Mouse (Mus musculus): ENCODE measurements around the gene Dnaja4. TPM values are rescaled to one million over a fixed set of nuclear protein-coding genes. Genes with fewer than 3 reads are reported as not detected.
A peak's percentile ranks its signal among the peaks of the same experiment; 100 is the strongest.

Gene Dnaja4
- polyA plus RNA-seq (2015; fragmentation: Nextera tagmentation; extraction: Ambion mirVana) = 6.5 and 6.9 TPM in 2 replicates

DNA sequence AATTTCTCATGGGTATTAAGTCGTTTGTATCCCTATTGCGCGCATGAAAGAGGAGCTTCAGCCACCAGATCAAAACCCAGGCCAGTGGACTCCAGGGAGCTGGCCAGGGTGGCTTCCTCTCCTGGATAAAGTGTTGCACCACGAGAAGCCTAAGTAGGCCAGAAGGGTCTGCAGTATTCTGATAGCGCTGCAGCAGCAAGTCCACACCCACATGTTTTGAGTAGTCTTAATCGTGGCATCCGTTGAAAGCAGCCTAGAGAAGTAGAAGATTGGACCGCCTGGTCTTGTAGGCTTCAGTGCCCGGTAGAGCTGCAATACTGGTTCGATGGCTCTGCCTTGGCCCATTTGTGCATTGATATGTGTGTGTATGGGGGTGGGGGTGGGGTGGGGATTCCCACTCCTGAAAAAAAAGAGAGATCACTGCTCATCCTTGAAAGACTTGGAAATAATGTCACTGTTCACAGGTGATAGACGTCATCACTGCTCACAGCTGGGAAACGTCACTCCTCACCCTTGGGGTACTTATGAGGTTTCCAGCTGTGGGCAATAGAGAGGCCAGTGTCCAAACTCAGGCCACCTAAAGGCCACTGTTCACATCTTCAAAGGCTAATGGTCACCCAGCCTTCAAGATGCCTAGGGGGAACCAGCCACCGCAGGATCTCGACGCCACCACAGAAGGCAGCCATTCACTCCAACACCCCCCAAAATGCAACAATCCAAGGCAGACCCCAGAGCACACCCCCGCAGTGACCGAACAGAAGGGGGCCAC, at the start of gene Dnaja4:
Gene Dnaja4 (plus strand): TSS at position 556 of the 769 bp plus-strand sequence.
- H3K9ac ChIP-seq (replicated peaks; ENCODE audit: low read depth, low read length) = peak within 1 kb of the TSS; percentile 82
- H3K36me3 ChIP-seq (ENCODE audit: control insufficient read depth, insufficient read depth) = no peaks in the 10 kb centered on the region
- H3K27ac ChIP-seq (ENCODE audit: low read length) = no peak within 1 kb of the TSS
- peak within 1 kb of the TSS; percentile 76 for H3K4me3 ChIP-seq (replicated peaks; ENCODE audit: low read length)
- ATAC-seq = no peak
- peak within 1 kb of the TSS; percentile 66 for H3K4me2 ChIP-seq (ENCODE audit: low read length)
- WGBS = 71% methylated on average over 17 of the region's 17 CpGs
- no peaks in the 10 kb centered on the region for H3K27me3 ChIP-seq (replicated peaks; ENCODE audit: control insufficient read depth, insufficient read depth, low read length)
- no peaks in the 10 kb centered on the region for H3K9me3 ChIP-seq (ENCODE audit: control insufficient read depth, low read length)
- peaks cover 11% of the 10 kb centered on the region for H3K4me1 ChIP-seq (replicated peaks; ENCODE audit: control insufficient read depth, insufficient read depth, low read length)

DNA sequence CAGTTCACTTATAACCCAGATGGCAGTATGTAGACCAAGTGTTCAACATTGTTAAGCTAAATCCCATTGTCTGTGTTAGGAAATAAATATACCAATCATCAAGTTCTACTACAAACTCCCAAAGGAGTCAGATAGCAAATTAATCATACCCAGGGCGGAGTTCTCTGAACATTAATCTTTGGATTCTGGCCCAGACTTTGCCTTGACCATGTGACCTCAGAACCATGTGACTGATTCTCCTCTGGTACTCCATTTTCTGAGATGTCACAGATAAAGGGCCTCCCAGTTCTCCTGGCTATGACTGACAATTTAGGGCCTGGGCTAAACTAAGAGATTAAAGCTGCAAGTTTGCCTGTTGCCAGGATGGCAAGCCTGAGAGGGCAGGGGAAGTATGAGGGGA, 49.3 kb upstream of the Dnaja4 start:
- no peak overlapping the region for H3K27ac ChIP-seq (ENCODE audit: low read length)
- H3K9ac ChIP-seq (replicated peaks; ENCODE audit: low read depth, low read length) = no peak overlapping the region
- H3K9me3 ChIP-seq (ENCODE audit: control insufficient read depth, low read length) = no peaks in the 10 kb centered on the region
- no peak overlapping the region for H3K4me2 ChIP-seq (ENCODE audit: low read length)
- H3K36me3 ChIP-seq (ENCODE audit: control insufficient read depth, insufficient read depth) = no peaks in the 10 kb centered on the region
- WGBS = 80% methylated on average over 1 of the region's 1 CpGs
- no peak for ATAC-seq
- no peaks in the 10 kb centered on the region for H3K27me3 ChIP-seq (replicated peaks; ENCODE audit: control insufficient read depth, insufficient read depth, low read length)
- no peaks in the 10 kb centered on the region for H3K4me1 ChIP-seq (replicated peaks; ENCODE audit: control insufficient read depth, insufficient read depth, low read length)
- H3K4me3 ChIP-seq (replicated peaks; ENCODE audit: low read length) = no peak overlapping the region

- no peaks in the 10 kb centered on the region for H3K36me3 ChIP-seq (ENCODE audit: control insufficient read depth, insufficient read depth)
- no peak for ATAC-seq
- no peak overlapping the region for H3K27ac ChIP-seq (ENCODE audit: low read length)
- H3K9ac ChIP-seq (replicated peaks; ENCODE audit: low read depth, low read length) = no peak overlapping the region
- no peaks in the 10 kb centered on the region for H3K4me1 ChIP-seq (replicated peaks; ENCODE audit: control insufficient read depth, insufficient read depth, low read length)
- no peaks in the 10 kb centered on the region for H3K9me3 ChIP-seq (ENCODE audit: control insufficient read depth, low read length)
- H3K4me2 ChIP-seq (ENCODE audit: low read length) = no peak overlapping the region
- no peaks in the 10 kb centered on the region for H3K27me3 ChIP-seq (replicated peaks; ENCODE audit: control insufficient read depth, insufficient read depth, low read length)
- WGBS = 86% methylated on average over 2 of the region's 2 CpGs
- H3K4me3 ChIP-seq (replicated peaks; ENCODE audit: low read length) = no peak overlapping the region
These were observed 45.9 kb upstream of the Dnaja4 start for GRCm38 (mm10) chr9:54652778-54653177.

DNA sequence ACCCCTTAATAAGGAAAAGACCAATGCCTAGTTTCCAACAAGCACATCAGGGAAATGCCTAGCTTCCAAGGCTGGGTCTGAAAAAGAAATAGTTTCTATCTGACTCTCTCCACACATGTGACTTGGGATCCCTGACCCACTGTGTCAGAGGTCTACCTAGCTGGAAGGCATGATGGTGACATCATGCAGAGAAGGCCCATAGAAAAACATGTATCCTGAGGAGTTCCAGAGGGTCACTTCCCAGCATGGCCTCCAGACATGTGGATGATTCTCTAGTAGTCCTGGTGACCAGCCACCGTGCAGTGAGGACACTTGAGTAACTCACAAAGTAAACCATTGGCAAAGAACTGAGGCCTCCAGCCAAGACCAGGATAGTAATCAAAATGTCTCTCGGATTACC, 42.8 kb upstream of the Dnaja4 start:
- ATAC-seq = no peak
- Histone ChIP-seq H3K9ac (replicated peaks; ENCODE audit: low read depth, low read length) (no peak overlapping the region), H3K4me2 (ENCODE audit: low read length) (no peak overlapping the region), H3K9me3 (ENCODE audit: control insufficient read depth, low read length) (no peaks in the 10 kb centered on the region), H3K4me1 (replicated peaks; ENCODE audit: control insufficient read depth, insufficient read depth, low read length) (no peaks in the 10 kb centered on the region), H3K27me3 (replicated peaks; ENCODE audit: control insufficient read depth, insufficient read depth, low read length) (no peaks in the 10 kb centered on the region), H3K36me3 (ENCODE audit: control insufficient read depth, insufficient read depth) (no peaks in the 10 kb centered on the region), H3K27ac (ENCODE audit: low read length) (no peak overlapping the region), H3K4me3 (replicated peaks; ENCODE audit: low read length) (no peak overlapping the region)
- WGBS = 78% methylated on average over 2 of the region's 2 CpGs

- Histone ChIP-seq H3K4me2 (ENCODE audit: low read length) (no peak overlapping the region), H3K27me3 (replicated peaks; ENCODE audit: control insufficient read depth, insufficient read depth, low read length) (no peaks in the 10 kb centered on the region), H3K4me1 (replicated peaks; ENCODE audit: control insufficient read depth, insufficient read depth, low read length) (peaks cover 4% of the 10 kb centered on the region), H3K9me3 (ENCODE audit: control insufficient read depth, low read length) (no peaks in the 10 kb centered on the region), H3K4me3 (replicated peaks; ENCODE audit: low read length) (no peak overlapping the region), H3K9ac (replicated peaks; ENCODE audit: low read depth, low read length) (no peak overlapping the region), H3K36me3 (ENCODE audit: control insufficient read depth, insufficient read depth) (no peaks in the 10 kb centered on the region), H3K27ac (ENCODE audit: low read length) (no peak overlapping the region)
- ATAC-seq = no peak
- WGBS = 81% methylated on average over 6 of the region's 6 CpGs
These were observed 42.3 kb upstream of the Dnaja4 start for GRCm38 (mm10) chr9:54656402-54656801.

- Histone ChIP-seq H3K9ac (replicated peaks; ENCODE audit: low read depth, low read length) (no peak overlapping the region), H3K27me3 (replicated peaks; ENCODE audit: control insufficient read depth, insufficient read depth, low read length) (no peaks in the 10 kb centered on the region), H3K4me2 (ENCODE audit: low read length) (no peak overlapping the region), H3K4me3 (replicated peaks; ENCODE audit: low read length) (no peak overlapping the region), H3K4me1 (replicated peaks; ENCODE audit: control insufficient read depth, insufficient read depth, low read length) (peaks cover 15% of the 10 kb centered on the region), H3K27ac (ENCODE audit: low read length) (no peak overlapping the region), H3K9me3 (ENCODE audit: control insufficient read depth, low read length) (no peaks in the 10 kb centered on the region), H3K36me3 (ENCODE audit: control insufficient read depth, insufficient read depth) (no peaks in the 10 kb centered on the region)
- 81% methylated on average over 6 of the region's 6 CpGs for WGBS
- ATAC-seq = no peak
These were observed 39.9 kb upstream of the Dnaja4 start for GRCm38 (mm10) chr9:54658773-54659172.

- Histone ChIP-seq H3K4me3 (replicated peaks; ENCODE audit: low read length) (peak within 1 kb of the TSS; percentile 9; the same call in 1 of the 2 replicates), H3K36me3 (ENCODE audit: control insufficient read depth, insufficient read depth) (no peaks in the 10 kb centered on the region), H3K9ac (replicated peaks; ENCODE audit: low read depth, low read length) (peak within 1 kb of the TSS; percentile 29; the same call in 1 of the 2 replicates), H3K27me3 (replicated peaks; ENCODE audit: control insufficient read depth, insufficient read depth, low read length) (no peaks in the 10 kb centered on the region), H3K4me2 (ENCODE audit: low read length) (peak within 1 kb of the TSS; percentile 35), H3K9me3 (ENCODE audit: control insufficient read depth, low read length) (no peaks in the 10 kb centered on the region), H3K27ac (ENCODE audit: low read length) (peak within 1 kb of the TSS; percentile 49), H3K4me1 (replicated peaks; ENCODE audit: control insufficient read depth, insufficient read depth, low read length) (peaks cover 15% of the 10 kb centered on the region)
- WGBS = 2% methylated on average over 10 of the region's 10 CpGs
- peak; percentile 87 for ATAC-seq
These were observed 36.9 kb upstream of the Dnaja4 start, which contains the start of gene Acsbg1 for GRCm38 (mm10) chr9:54661605-54662377. Gene Acsbg1 (minus strand): TSS chr9:54661870.

GRCm38 (mm10) chr9:54664358-54664757, 34.3 kb upstream of the Dnaja4 start:
- 70% methylated on average over 9 of the region's 9 CpGs for WGBS

GRCm38 (mm10) chr9:54666116-54666515, 32.6 kb upstream of the Dnaja4 start:
- Histone ChIP-seq H3K27me3 (replicated peaks; ENCODE audit: control insufficient read depth, insufficient read depth, low read length) (no peaks in the 10 kb centered on the region), H3K4me1 (replicated peaks; ENCODE audit: control insufficient read depth, insufficient read depth, low read length) (peaks cover 18% of the 10 kb centered on the region), H3K27ac (ENCODE audit: low read length) (no peak overlapping the region), H3K4me2 (ENCODE audit: low read length) (no peak overlapping the region), H3K4me3 (replicated peaks; ENCODE audit: low read length) (no peak overlapping the region), H3K36me3 (ENCODE audit: control insufficient read depth, insufficient read depth) (no peaks in the 10 kb centered on the region), H3K9me3 (ENCODE audit: control insufficient read depth, low read length) (no peaks in the 10 kb centered on the region), H3K9ac (replicated peaks; ENCODE audit: low read depth, low read length) (no peak overlapping the region)
- no peak for ATAC-seq
- WGBS = 95% methylated on average over 3 of the region's 3 CpGs

More at GRCm38 (mm10) chr9:54664358-54664757, 34.3 kb upstream of the Dnaja4 start:
- no peak overlapping the region for H3K4me3 ChIP-seq (replicated peaks; ENCODE audit: low read length)
- no peak for ATAC-seq
- no peaks in the 10 kb centered on the region for H3K9me3 ChIP-seq (ENCODE audit: control insufficient read depth, low read length)
- no peak overlapping the region for H3K27ac ChIP-seq (ENCODE audit: low read length)
- no peak overlapping the region for H3K9ac ChIP-seq (replicated peaks; ENCODE audit: low read depth, low read length)
- peaks cover 19% of the 10 kb centered on the region for H3K4me1 ChIP-seq (replicated peaks; ENCODE audit: control insufficient read depth, insufficient read depth, low read length)
- no peak overlapping the region for H3K4me2 ChIP-seq (ENCODE audit: low read length)
- no peaks in the 10 kb centered on the region for H3K27me3 ChIP-seq (replicated peaks; ENCODE audit: control insufficient read depth, insufficient read depth, low read length)
- H3K36me3 ChIP-seq (ENCODE audit: control insufficient read depth, insufficient read depth) = no peaks in the 10 kb centered on the region

All from forebrain, embryonic 16.5 days (tissue).